Mouse (Mus musculus): ENCODE data around the gene Rab9.

The Rab9 gene

DNA sequence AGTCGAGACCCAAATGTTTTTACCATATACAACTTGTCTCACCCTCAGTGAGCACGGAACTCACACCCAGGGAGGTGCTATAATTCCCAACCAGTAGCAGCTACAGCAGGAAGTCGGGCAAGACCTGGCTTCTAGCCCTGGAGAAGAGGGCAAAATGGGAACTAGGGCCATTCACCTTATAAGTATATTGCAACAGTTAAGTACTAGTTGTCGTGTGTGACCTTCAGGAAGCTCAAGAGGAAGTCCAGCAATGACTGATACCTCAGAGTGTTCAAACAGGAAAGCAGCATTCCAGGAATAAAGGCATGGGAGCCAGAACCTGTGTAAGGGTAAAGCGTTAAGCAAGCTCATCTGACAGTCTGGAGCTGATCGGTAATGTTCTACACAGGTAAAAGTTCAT is 26.1 kb downstream of the Rab9 start:
- in situ Hi-C loops (cut with MboI) = no loop called here

DNA sequence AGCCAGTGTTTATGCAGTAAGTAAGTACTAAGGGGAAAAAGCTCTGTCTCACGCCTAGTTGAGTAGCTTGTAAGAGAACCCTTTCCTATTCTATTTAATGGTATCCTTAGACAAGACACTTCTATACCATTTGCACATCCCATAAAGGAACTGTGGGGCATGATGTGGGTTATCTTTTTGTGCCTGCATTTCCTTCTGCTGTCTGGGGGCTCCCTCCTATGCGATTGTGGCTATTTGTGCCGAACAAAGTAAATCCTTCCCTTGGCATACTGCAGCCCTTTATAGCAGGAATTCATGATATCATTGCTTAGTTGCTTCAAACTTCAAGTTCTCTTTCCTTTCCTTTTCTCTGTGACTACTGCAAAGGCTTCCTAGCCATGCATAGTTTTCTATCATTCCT is 35.1 kb downstream of the Rab9 start:
- in situ Hi-C loops (cut with MboI) = no loop called here

DNA sequence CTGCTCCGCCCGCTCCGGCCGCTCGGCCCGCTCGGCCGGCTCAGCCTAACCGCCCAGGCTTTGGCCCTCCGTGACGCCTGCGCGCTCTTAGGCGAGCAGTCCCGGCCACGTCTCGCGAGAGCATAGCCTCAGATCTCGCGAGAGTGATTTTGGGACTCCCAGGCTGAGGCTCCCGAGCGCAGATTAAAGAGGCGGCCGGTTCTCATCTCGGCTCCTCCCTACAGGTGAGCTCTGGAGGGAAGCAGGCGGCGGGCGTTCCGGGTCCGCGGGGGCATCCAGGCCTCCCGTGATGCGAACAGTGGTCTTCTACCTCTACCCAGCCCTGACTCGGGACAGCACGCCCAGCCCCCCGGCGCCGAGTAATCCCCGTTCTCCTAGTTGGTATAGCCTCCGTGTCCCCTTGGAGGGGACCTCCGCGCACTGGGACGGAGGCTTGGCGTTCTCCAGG is 39.0 kb downstream of the Rab9 start, which contains the start of gene Ofd1:
TSS of gene Ofd1 (minus strand) at position 89 of the 448 bp plus-strand sequence.
- in situ Hi-C loops (cut with MboI) = no loop called here

DNA sequence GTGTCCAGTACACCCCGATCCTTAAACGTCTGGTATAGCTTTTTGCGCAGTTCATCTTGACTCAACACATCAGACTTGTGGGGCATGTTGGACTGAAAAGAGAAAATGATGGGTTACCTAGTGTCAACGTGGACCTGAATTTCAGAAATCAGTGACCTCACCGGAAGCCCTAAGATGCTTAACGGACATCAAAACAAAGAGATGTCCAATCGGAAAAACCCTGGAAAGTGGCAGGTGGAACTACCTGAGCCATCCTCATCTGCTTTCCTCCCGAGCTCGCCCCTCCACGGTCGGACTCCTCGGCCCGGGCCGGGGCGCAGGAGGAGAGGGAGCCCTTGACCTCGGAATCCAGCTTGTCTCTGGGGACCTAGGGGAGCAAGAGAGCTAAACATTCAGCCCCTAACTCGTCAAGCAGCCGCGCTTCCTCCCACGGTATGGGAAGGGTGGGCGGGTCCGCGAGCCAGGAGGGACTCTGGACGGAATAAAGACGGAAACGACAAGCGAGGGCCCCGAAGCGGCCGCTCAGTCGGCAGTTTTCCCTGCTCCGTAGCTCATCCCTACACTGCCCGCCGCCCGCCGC is 39.5 kb downstream of the Rab9 start, which contains the start of gene Trappc2:
TSS of gene Trappc2 (plus strand) at position 539 of the 580 bp plus-strand sequence.
- in situ Hi-C loops (cut with MboI) = no loop called here

DNA sequence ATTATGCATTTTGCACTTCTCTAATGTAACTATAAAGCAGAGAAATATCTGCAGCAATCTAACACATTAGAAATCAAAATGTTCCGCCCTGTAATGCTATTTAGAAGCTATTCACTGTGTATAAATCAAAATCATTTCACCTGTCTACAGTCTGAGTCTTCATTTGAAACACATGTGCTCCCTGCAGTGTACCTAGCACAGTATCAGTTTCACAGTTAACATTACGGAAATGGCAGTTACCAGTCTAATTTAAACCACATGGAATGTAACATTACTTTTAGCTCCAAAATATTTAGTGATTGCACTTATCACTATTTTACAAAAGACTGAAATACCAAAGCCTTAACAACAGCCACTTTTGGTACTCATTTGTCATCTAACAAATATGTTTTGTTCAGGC is 44.9 kb downstream of the Rab9 start:
- in situ Hi-C loops (cut with MboI) = no loop called here

DNA sequence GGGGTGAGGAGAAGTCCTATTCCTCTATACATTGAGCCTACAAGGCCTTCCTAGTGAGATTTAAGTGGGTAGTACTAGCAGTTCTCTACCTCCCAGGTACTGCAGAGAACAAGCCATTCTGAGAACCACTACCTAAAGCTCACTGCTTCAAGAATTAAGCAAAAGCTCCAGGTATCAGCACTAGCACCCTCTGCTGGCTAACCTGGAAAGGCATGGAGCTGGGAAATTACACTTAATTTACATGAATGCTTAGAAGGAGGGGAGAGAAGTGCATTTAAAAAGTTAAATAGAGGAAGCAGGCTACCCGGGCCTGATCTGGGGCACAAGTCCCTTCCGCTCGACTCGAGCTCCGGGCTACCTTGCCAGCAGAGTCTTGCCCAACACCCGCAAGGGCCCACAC is 63.5 kb downstream of the Rab9 start:
- in situ Hi-C loops (cut with MboI) = no loop called here

DNA sequence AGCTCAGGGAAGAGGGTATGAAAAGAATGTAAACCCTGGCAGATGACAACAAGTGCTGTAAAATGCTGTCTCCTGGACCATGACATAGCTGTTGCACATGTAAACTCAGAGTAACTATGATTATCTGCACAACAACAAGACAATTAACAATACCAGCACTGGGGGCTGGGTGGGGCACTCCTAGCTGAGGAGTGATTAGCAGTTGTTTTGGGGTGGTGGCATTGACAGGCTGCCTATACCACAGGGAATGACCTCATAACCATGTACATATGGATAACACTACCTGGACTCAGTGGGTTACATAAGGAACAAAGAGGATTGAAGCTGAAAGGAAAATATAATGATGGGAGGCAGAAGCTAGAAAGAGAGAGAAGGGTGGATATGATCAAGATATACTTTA is 71.8 kb downstream of the Rab9 start:
- in situ Hi-C loops (cut with MboI) = no loop called here

Data from mature B cell (primary cell).